Mouse (Mus musculus) T-helper 1 cell (primary cell): ENCODE results near the gene Tmem14a.
"Not testable (repeated sequence)": the region's sequence is repeated elsewhere in the genome, so short reads cannot be mapped to it uniquely, and the experiment has no call there.

Experiments
- in situ Hi-C: fragments of 300-600 bp; cut with MboI, MseI; formaldehyde crosslinking; loops from one replicate; pipeline ENCODE4 v1.15.1; 2025; ENCODE audit warnings: high pct_unique_total_duplicates

The Tmem14a gene

DNA sequence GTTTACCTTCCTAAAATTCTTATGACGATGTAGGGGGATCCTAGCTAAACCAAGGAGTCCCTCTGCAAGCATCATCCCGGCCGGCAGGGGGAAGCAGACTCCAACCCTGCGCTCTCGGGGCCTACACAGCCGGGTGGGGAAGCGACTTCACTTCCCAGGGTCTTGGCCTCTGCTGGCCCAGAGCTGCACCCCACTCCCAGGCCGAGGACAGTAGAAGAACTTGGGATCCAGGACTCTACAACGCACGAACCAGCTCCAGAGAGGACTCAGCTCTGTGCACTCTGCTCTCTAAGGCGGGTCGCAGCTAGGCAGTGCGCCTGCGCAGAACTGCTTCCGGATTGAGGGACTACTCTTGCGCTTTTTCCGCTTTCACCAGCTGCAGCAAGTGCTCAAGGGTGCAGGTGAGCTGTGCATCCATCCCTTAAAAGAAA lies at the start of gene Tmem14a:
Tmem14a (plus strand) TSS at position 87 of the 431 bp plus-strand sequence.
- in situ Hi-C loops, result loop anchor here (5.0 kb wide), 1 partner anchor 119 kb away; no protein-coding TSS in a partner anchor

- in situ Hi-C loops, result no loop called here
Measured at GRCm38 (mm10) chr1:21185196-21185595, 33.2 kb upstream of the Tmem14a start.

DNA sequence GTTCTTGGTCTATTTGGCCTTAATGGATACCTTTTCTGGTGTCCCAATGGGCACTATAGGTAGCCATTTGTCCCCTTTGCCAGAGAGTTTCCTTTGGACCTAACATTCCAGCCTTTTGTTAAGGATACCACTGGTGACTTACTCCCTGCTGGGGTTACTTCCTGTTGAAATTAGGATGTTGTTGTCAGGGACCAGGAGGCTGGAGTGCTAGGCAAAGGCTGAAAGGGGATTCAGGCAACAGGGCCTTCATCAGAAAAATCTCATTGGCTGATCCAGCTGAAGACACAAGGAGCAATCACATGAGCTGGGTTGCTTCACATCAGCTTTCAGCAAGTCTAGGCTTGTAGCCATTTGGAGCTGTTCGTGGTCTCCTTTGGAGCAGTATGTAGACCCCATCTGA lies 12.1 kb upstream of the Tmem14a start:
- in situ Hi-C loops, result no loop called here

DNA sequence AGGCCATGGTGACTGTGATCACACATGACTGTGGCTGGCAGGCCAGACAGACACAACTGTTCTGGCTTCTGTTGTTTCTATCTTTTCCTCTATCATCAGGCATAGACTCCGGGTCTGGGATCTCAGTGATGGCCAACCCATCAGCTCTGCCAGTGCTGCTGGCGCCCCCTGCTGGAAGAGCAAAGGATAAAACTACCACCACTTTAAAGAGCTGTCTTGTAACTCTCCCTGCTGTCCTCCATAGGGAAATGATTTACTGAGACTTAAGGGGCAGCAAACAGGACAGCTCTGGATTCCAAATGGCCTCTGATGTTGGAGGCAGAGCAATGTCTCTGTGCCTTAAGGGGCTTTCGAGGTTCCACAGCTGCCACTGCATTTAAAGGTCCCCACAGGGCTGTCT lies 4.8 kb upstream of the Tmem14a start:
- in situ Hi-C loops, result loop anchor here (5.0 kb wide), 1 partner anchor 64 kb away; no protein-coding TSS in a partner anchor

DNA sequence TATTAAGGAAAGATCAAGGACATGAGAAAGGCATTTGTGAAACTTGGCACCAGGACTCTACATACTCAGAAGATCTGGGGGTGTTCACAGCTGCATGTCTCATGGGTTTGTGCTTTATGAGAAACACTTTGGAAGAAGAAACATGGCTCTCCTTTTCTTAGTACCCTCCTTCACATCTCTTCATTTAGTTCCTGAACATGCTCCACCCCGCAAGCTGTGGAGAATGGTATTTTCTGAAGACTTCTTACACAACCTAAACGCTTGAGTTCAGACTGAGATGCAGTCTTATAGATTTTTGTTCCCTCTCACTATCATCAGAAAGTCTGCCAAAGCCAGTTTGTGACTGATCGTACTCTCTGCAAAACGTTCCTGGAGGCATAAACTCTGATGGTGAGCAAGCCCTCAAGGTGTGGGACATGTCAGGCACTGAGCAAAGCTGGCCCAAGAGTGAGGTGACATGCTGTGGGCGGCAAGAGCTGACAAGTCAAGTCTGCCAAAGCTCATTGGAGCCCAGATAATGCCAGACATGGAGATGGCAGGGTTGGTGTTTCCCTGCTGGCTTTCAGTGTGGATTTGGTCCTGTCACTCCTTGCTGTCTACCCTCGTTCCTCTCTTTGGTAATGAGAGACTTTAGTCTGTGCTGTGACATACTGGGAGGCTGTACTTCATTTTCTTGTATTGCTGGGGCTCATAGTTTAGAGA lies 4.2 kb upstream of the Tmem14a start:
- in situ Hi-C loops, result loop anchor here (5.0 kb wide), 1 partner anchor 63 kb away; no protein-coding TSS in a partner anchor

DNA sequence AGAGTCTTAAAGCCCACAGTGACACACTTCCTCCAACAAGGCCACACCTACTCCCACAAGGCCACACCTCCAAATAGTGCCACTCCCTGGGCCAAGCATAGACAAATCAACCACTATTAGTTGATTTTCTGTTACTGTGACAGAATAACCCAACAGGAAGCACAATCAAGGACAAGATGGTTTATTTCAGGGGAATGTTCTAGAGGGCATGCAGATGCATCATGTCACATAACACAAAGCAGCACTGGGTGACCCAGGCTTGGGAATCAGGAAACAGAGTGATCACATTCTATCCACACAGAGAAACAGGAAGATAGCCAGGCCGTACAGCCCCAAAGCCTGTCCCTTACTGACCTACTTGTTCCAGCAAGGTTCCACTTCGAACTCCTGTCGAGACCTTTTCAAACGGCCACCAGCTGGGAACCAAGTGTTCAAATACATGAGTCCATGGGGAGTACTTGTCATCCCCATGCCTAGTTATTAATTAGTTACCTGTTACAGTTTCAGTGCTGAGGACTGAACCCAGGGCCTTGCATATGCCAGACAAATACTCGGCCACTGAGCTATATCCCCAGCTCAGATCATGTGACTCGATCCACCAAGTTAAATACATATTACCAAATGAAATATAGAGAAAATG lies 9.5 kb downstream of the Tmem14a start:
- in situ Hi-C loops, result no loop called here

DNA sequence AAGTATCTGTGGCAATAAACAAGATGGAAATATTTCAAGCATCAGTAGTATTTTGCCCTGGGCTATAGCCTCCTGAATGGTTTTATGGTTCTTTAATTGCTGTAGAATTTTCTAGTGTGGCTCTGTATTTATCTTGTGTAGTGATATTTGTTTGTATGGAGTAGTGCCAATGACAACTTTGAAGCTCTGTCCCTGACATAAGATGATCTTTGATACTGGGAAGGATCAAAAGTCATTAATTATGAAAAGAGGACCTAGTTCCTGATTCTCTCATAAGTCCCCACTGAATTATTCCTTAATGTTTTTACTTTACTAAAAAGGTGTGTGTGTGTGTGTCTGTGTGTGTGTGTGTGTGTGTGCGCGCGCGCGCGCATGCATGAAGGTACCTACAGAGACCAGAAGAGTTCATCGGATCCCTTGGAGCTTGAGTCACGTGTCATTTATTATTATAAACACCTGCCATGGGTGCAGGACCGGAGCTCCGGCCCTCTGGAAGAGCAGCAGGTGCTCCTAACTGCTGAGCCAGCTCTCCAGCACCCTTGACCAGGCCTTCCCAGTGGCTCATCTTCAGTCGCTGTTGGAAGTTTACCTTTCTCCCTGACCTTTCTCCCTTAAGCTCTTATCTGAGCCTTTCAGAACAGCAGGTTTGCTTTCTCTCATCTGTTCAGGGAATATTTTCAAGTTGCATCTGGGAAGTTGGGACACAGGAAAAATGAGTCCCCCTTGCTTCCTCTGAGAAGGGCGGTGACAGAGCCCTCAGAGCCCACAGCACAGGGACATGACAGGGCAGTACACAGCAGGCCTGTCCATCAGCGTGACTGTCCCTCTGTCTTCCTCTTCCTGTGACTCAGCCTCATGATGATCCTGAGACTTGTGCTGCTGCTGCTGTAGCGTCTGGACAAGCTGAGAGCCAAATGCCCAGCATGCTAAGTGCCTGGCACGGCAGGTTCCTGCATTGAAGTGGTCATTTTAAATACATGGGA lies 10.7 kb downstream of the Tmem14a start:
- in situ Hi-C loops, result not testable (repeated sequence)

DNA sequence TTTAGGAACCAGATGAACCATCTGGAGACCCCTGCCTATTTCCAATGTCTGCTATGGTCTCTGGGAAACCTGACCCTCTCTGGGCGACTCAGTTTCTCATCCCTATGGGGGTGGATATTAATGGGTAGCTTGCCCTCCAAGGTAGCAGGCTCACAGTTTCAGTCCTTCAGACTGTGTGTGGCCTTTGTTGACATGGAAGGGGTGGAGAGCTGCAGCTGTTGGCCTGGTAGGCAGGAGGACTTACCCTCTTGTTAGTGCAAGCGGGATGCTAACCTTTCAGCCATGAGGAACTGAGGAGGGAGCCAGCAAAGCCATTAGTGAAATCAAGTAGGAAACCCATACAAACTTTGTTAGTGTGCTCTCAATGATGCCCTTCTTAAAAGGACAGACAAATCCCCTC lies 12.0 kb downstream of the Tmem14a start:
- in situ Hi-C loops, result no loop called here

GRCm38 (mm10) chr1:21231744-21232464 lies 13.5 kb downstream of the Tmem14a start:
- in situ Hi-C loops, result no loop called here

DNA sequence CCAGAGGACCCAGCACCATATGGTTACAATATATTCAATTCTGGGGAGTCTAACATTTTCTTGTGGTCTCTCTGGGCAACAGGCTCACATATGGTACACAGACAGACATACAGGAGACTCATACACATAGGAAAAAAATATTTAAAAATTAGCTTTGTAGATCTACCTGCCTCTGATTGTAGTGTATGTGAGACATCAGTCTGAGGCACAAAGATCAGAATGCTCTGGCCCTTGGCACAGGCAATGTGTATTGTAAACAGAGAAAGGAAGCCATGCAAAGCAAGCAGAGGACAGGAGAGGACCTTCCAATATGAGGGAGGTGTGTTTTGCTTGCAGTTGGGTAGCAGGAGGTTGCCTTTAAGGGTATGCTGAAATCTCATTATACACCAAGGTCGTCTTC lies 14.1 kb downstream of the Tmem14a start:
- in situ Hi-C loops, result no loop called here

DNA sequence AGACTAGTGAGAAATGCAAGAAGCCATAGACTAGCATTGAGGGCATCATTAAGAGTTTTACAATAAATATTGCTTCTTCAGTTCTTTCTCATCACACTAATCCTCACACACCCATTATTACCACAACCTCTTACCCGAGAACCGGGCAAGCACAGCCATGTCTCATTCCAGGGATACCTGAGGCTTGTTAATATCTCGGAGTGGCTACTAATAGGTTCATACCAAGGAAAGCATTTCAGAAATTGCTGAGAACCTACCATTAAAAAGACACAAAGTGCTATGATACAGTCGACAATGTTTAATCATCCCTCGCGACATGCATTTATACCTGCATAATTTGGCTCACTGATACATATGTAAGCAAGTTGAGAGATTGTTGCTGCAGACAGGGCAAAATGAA lies 17.0 kb downstream of the Tmem14a start:
- in situ Hi-C loops, result no loop called here

DNA sequence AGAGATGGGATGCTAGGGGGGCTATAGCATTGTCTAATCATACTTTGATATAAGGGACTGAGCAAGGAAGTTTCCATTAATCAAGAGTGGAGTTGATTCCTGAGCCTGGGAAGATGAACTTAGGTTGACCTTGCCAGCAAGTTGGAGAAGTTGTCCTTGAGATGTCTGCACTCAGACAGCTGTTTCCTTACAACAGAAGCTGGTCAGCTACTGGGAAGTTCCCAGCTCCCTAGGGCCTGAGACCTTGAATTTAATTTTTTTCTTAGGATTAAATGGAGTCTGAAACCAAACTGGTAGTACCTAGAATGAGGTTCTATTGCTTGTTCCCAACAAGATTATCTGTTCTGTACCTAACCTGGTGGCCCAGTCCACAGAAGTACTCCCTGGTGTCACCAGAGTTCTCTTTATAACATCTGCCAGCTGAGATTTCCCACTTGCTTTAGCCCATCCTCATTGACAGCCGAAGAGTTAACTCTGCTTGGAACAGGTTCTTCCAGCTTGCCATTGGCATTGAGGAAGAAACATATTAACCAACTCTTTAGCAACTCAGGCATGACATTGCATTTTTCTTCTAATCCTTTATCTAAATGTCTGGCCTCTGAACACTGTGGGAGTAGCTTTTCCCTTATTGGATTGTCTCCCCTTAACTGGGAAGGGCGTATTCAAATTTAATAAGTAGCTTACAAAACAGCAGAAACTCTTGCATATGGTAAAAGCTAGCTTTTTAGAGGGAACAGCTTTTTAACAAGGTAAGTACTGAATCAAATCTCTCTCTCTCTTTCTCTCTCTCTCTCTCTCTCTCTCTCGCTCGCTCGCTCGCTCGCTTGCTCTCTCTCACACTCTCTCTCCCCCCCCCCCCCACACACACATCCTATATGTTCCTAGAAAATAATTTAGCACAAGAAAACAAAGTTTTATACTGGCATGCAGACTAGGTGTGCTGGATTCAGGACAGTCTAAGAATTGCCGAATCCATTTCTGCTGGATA lies 21.8 kb downstream of the Tmem14a start, which contains the start of gene Gsta3:
Gsta3 (plus strand) TSS at position 679 of the 988 bp plus-strand sequence.
- in situ Hi-C loops, result no loop called here

GRCm38 (mm10) chr1:21241096-21241495 lies 22.7 kb downstream of the Tmem14a start:
- in situ Hi-C loops, result no loop called here

DNA sequence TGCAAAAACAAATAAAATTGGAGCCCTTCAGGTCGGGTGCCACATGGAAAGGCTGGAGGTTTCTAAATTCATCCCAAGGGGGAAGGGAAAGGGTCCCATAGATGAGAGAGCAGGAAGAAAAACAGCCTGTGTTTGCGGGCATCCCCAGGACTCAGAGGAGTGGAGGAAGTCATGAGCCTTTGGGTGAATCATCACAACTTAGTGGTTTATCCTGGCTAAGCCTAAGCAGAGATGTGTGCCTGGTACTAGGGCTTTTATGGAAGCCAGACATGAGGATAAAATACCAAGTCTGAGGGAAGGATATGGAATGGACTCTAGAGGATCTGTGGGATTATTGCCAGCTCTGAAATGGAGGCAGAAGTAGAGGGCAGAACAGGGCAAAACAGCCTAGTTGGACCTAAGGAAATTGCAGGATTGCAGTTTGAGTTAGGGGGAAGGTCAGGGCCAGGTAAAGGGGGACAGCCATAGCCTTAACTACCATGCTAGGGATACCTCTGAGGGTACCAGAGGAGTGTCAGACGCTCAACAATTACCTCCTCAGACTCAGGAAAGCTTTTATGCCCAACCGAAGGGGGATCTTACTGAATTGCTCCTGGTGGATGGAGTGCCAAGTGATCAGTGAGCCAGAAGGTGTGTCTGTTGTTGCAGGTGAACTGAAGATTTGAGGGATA lies 26.1 kb downstream of the Tmem14a start:
- in situ Hi-C loops, result no loop called here

DNA sequence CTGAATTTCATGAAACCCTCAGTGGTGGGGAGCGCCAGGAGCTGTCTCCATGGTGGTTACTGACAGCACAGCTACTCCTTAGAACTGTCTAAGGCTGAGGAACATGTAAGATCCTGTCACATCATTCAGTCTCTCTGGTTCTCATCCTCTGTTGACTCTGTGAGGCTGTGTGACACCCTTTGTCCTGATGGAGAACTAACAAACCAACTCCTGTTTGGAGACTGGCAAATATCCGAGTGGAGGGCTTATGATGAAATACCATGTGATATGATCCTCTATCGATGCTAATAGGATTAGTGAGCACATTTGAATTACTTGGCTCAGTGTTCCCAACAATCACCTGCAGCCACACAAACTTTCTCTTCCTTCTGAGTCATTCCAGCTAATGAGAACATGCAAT lies 27.8 kb downstream of the Tmem14a start:
- in situ Hi-C loops, result no loop called here

DNA sequence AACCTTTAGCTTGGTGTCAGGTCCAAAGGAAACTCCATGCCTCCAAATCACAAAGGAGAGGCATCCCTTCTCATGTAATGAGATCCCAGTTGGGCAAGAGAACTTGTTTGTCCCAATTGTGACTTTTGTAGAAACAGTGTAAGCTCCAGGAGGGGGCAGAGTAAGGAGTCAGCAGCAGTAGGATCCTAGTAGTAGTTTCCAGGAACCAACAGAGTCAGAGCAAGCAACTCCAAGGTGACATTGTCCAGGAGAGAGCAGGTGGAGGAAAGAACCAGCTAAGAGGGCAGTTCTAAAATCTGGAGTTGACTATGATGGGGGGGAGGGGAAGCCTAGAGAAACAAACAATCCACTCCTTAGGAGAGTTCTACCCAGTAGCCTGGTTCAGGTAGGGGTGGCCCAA lies 29.5 kb downstream of the Tmem14a start:
- in situ Hi-C loops, result no loop called here

DNA sequence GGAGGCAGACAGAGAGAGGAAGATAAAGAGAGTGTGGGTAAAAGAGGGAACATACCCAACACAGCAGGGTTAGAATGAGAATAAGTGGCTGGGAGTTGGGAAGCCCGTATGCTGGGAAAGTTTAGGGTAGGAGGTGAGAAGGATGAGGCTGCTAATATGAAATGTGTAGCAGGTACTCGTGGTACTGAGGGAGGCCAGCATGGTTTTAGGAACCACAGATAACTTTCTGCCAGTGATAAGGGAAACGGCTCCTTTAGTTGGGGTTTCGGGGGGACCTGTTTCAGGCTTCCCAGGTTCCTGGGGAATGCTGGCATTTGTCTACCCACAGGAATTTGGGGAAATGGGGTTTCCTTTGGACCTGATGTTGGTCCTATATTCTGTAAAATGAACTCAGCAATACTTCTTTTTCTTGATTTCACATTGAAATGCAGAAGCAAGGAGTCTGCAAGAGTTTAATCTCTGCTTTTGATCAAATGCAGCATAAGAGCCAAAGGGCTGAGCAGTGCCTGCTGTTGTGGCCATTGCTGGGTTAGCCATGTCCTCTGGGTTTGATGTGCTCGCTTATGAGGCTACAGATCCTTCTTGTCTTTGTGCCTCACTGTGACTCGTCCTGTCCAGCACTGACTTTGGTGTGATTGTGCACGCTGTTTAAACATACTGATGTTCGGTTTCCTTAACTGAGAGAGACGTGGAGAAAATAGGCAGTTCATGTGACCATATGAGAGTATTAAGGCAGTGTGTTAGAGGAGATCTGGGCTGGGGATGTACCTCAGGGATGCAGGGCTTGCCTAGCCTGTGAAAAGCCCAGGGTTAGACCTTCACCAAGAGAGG lies 30.4 kb downstream of the Tmem14a start:
- in situ Hi-C loops, result no loop called here

DNA sequence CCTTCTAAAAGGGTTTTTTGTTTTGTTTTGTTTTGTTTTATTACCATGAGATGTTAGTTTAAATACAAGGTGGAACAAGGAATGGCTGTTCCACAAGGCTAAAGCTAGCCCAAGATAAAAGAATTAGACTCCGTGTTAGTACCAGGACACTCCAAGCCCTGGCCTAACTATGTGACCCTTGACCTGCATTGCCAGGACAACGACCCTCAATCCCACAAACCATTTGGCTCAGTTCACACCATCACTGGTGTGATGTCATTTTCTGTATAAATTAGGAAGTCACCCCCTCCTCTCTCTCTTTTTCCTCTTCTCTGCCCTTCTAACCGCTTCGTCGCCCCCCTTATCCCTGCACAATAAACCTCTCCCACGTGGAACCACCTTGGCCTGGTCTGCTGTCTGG lies 33.3 kb downstream of the Tmem14a start:
- in situ Hi-C loops, result no loop called here
